Mouse (Mus musculus) gastrocnemius, adult 8-10 months (tissue): ENCODE results near the gene Ttc16. TPM values are rescaled to one million over a fixed set of nuclear protein-coding genes. Genes with fewer than 3 reads are reported as not detected.

Source experiments
- DNase-seq, 2 experiments: peaks; one replicate each; pipeline ENCODE4 v3.0.0; 2022; ENCODE audit warnings: low spot score in 2 of 2
- total RNA-seq, 4 experiments: library from RNA; stranded (reverse); gene quantifications; 2 replicates each; pipeline ENCODE4 v1.2.4; 2022

Ttc16 gene
- total RNA-seq, 4 experiments from 2014 or later, result 0.09 TPM; not detected in 3

DNA sequence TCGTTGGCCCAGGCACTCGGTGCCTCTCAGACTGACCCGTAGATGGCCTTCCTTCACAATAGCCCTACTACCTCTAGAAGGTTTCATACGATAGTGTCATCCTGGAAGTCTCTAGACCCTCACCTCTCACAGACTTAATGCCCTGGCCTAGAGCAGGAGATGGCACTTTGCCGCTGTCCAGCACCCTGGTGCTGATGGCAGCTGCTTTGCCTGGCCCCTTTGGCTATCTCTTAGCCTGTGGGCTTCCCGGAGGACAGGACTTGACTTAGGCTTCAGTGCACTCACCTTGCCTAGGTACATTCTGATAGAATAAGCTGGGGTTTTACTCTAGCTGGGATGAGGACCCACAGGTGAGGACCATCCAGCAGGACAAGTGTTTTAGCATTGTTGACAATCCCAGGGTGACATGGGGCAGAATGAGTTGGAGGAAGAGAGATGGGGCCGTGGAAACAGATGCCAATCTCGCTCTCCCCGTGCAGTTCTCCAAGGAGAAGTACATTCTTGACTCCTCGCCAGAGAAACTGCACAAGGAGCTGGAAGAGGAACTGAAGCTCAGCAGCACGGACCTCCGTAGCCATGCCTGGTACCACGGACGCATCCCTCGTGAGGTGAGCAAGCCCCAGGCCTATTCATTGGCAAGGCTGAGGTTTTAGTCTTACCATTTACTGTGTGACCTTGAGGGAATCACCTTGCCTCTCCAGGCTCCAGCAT lies 31.0 kb downstream of the Ttc16 start:
- DNase-seq, result no peak

DNA sequence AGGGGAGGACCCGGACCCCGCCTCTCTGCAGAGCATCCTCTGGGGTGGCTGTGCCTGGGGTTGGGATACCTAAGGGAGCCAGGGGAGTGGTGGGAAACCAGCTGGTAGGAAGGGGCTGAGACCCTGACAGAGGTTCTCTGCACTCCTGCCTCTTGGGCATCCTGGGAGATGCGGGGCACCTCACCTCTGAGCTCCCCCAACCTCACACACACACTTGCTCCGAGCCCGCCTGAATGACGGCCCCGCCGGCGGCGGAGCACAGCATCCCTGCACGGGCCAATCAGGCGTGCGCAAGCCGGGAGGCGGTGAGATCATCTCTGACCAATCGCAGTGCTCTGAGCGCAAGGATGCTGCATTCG lies 33.3 kb downstream of the Ttc16 start:
- DNase-seq, result no peak

- no peak for DNase-seq
These were observed 33.9 kb downstream of the Ttc16 start for GRCm38 (mm10) chr2:32741273-32742172.

DNA sequence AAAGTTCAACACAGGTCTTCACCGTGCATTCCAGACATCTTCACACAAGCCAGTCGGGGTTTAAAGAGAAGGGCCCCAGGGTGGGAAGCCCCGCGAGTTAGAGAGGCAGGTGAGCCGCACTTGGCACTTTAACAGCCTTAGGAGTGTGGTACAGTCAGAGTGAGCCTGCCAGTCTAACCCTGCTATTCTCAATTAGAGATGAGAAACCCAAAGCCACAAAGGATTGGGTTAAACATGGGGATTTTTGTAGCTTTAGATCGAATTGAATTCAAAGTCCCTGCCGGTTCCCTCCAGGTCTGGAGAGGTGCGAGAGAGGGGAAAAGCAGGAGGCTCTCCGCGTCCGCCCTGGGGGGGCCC lies 34.5 kb downstream of the Ttc16 start, which contains the start of gene 6330409D20Rik:
TSS of gene 6330409D20Rik (minus strand) at position 101 of the 357 bp plus-strand sequence.
- DNase-seq, result no peak

GRCm38 (mm10) chr2:32739311-32739710 lies 36.1 kb downstream of the Ttc16 start:
- DNase-seq, result no peak

GRCm38 (mm10) chr2:32737008-32737407 lies 38.4 kb downstream of the Ttc16 start:
- no peak for DNase-seq

GRCm38 (mm10) chr2:32736306-32736829 lies 39.1 kb downstream of the Ttc16 start:
- no peak for DNase-seq

- DNase-seq, result no peak
These were observed 40.5 kb downstream of the Ttc16 start for GRCm38 (mm10) chr2:32734933-32735332.

DNA sequence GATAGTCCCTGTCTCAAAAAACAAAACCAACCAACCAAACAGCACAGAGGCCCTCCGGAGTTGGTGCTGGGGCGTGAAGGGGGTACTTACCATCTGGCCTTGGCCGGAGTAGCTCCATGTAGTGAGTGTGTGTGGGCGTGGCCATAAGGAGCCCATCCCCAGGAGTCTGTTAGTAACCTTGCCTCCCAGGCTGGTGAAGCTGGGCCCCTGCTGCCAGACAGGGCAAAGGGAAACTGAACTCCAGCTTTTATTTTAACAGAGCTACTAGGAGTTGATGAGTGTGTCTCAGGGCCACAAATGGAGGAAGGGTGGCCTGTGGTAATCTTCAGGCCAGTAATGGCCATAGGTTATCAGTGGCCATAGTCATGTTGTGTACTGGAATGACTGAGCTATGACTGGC lies 41.0 kb downstream of the Ttc16 start:
- DNase-seq, result no peak

GRCm38 (mm10) chr2:32732695-32733094 lies 42.7 kb downstream of the Ttc16 start:
- DNase-seq, result no peak

GRCm38 (mm10) chr2:32731911-32732310 lies 43.5 kb downstream of the Ttc16 start:
- no peak for DNase-seq

DNA sequence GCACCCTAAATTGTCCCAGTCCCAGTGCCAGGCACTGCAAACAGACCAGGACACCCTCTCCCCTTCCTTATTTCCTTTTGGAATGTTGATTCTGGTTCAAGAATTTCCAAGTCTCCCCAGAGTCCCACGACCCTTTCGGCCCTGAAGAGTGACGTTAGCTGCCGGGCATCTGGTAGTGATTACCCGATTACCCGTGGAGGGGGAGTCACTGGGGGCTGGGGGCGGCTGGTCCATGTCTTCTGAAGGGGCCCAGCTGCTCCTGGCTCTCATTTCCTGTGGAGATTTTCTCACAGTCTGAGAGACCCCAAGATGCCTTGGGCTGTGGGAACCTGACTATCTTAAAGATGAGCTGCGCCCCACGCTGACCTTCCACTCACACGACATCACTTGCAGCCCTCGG lies 44.6 kb downstream of the Ttc16 start:
- no peak for DNase-seq

DNA sequence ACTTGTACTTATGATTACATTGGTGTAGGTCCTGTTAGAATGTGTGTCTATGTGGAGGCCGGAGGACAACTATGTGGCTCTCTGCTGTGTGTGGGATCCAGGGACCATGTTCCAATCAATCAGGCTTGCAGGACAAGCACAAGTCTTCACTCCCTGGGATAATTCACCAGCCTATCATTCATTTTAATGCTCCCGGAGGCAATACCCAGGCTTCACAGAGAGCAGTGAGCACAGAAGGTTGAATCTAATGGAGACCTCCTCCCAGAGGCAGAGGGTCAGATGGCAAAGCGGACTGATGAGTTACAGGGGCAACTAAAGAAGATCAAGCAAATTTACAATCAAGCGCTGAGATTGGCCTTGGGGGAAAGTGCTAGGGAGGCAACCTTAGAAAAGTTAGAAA lies 45.9 kb downstream of the Ttc16 start:
- no peak for DNase-seq

- DNase-seq, result no peak
These were observed 47.0 kb downstream of the Ttc16 start for GRCm38 (mm10) chr2:32728463-32728862.

DNA sequence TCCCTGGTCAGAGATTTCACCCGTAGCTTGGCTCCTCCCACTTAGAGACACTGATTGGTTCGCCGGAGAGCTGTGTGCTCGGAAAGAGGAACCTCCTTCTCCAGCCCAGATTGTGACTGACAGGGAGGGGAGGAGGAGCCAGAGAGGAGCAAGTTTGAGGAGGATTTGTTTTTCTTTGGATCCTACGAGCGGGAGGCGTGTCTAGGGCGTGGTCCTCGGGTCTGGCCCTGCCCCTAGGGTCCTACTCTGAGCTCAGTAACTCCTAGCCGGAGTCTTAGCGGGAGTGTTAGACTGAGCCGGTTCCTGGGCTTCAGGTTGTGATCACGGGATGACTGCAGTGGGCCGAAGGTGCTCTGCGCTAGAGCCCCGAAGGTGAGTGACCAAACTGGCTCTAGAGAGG lies 48.0 kb downstream of the Ttc16 start:
- DNase-seq, result peak; percentile 89 to 91

DNA sequence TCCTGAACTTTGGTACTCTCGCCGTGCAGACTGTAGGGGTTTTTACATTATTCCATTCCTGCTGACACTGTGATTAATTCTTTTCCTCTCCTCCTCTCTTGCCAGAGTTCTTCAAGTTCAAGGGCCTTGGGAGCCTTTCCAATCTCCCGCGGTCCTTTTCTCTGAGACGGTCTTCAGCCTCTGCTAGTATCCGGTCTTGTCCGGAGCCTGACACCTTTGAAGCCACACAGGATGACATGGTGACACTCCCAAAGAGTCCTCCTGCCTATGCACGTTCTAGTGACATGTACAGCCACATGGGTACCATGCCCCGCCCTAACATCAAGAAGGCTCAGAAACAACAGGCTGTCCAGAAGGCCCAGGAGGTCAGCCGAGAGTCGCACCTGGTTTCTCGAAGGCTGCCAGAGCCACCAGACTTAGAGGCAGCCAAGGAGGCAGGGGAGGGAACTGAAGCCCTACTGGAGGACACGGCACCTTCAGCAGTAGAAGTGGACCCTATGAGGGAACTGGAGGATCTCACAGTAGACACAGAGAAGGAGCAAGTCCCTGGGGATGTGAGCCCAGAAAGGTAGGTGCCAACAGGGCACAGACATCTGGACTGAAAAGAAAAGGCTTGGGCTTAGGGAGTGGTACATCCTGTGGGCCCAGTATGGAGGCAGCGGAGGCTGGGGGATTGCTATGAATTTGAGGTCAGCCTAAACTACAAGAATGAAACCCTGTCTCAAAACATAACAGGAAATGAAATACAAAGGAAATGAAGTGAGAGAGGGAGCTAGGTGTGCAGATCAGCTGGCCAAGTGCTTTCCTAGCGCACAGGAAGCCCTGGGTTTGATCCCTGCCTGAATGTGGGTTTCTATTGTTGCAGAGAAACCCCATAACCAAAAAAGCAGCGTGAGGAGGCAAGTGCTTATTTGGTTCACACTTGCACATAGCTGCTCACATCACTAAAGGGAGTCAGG lies 50.3 kb downstream of the Ttc16 start:
- DNase-seq, result no peak

DNA sequence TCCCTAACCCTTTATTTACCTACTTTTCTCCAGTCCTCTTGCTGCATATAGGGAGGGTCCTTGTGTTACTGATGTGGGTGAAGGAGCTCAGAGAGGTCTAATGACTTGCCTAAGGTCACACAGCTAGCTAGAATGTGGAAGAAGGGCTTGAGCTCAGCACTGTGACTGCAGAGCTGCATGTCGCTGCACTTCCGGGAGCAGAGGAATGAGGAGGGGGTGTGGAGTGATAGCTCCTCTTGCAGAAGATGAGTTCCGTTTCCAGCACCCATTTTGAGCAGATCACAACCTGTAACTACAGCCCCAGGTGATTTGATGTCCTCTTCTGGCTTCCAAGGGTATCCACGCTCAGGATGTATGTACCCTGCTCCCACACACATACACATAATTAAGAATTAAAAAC lies 51.3 kb downstream of the Ttc16 start:
- DNase-seq, result no peak

DNA sequence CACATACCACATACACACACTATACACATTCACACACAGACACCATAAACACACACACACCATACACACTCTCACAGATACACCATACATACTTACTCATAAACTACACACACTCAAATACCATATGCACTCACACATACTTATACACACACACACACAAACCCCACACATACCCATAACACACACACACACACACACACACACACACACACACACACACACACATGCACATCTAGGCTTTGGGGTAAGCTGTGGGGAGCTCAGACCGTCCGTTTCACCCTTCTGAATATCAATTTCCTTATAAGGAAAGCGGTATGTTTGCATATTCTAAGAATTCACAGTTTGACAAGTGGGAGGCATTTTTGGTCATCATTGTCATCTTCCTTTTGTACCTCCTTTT lies 52.9 kb downstream of the Ttc16 start:
- DNase-seq, result no peak

DNA sequence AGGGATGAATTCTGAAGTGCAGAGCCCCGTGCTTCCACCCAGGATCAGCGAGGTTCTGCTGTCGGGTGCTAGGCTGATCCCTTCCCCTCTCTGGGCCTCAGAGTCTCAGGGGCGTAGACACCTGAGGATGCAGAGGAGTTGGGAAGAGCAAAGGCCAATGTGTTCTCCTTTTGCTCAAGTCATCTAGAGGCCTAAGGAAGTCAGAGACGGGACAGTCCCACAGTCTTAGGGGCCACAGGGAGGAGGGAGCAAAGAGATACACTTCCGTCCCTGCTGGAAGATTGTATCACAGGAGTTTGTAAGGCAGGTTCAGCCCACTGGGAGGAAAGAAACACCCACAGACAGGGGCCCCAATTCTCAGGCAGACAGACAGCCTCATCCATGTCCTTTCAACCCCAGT lies 53.4 kb downstream of the Ttc16 start:
- no peak for DNase-seq

GRCm38 (mm10) chr2:32720681-32721229 lies 54.7 kb downstream of the Ttc16 start, which contains the start of gene Sh2d3c:
TSS of gene Sh2d3c (plus strand) at chr2:32721055.
- DNase-seq, result no peak

GRCm38 (mm10) chr2:32720053-32720452 lies 55.4 kb downstream of the Ttc16 start:
- no peak for DNase-seq
